Mouse (Mus musculus) hindbrain, embryonic 13.5 days (tissue): Measurements from ENCODE around the gene G430095P16Rik. TPM values are rescaled to one million over a fixed set of nuclear protein-coding genes. Genes with fewer than 3 reads are reported as not detected.

Source experiments
- ATAC-seq: fragments of 200-750 bp; cut with Nextera tagmentation; 2 replicates; pipeline ENCODE4 v1.8.0; 2017; ENCODE audit warnings: moderate TSS enrichment; ENCODE audit not compliant: low FRiP score
- H3K27ac ChIP-seq: fragments of 300-500 bp; sonication (generic); 2 replicates; pipeline ENCODE4 v1.5.1; 2015; ENCODE audit warnings: inconsistent platforms, mild to moderate bottlenecking, moderate library complexity
- H3K27me3 ChIP-seq: fragments of 300-500 bp; sonication (generic); 2 replicates; pipeline ENCODE4 v1.6.1; 2015; ENCODE audit warnings: mild to moderate bottlenecking, inconsistent platforms
- H3K36me3 ChIP-seq: fragments of 300-500 bp; sonication (generic); 2 replicates; pipeline ENCODE4 v1.6.1; 2015; ENCODE audit warnings: mild to moderate bottlenecking, inconsistent platforms
- H3K4me1 ChIP-seq: fragments of 300-500 bp; sonication (generic); replicated peaks from 2 replicates; pipeline ENCODE4 v1.6.1; 2015; ENCODE audit warnings: inconsistent platforms
- H3K4me2 ChIP-seq: fragments of 300-500 bp; sonication (generic); 2 replicates; pipeline ENCODE4 v1.6.1; 2015; ENCODE audit warnings: inconsistent platforms, mild to moderate bottlenecking, moderate library complexity
- H3K4me3 ChIP-seq: fragments of 300-500 bp; sonication (generic); 2 replicates; pipeline ENCODE4 v1.5.1; 2015; ENCODE audit warnings: mild to moderate bottlenecking, inconsistent platforms
- H3K9ac ChIP-seq: fragments of 300-500 bp; sonication (generic); 2 replicates; pipeline ENCODE4 v1.6.1; 2015; ENCODE audit warnings: mild to moderate bottlenecking, inconsistent platforms
- H3K9me3 ChIP-seq: fragments of 300-500 bp; sonication (generic); 2 replicates; pipeline ENCODE4 v1.6.1; 2016; ENCODE audit warnings: inconsistent platforms
- WGBS: fragments of 180-500 bp; shearing (Covaris S2); methylation state at CpG from one replicate; pipeline ENCODE4 v1.1.7; 2015; 5-methylcytosine and 5-hydroxymethylcytosine counted together
- polyA plus RNA-seq: library from polyadenylated mRNA; unstranded; fragments of >200 nt; fragmentation: Nextera tagmentation; extraction: Ambion mirVana; gene quantifications from 2 replicates; pipeline ENCODE4 v1.2.1, GENCODE M21; 2015

The G430095P16Rik gene
- polyA plus RNA-seq, 1 experiment from 2014 or later, result 1.0 TPM

DNA sequence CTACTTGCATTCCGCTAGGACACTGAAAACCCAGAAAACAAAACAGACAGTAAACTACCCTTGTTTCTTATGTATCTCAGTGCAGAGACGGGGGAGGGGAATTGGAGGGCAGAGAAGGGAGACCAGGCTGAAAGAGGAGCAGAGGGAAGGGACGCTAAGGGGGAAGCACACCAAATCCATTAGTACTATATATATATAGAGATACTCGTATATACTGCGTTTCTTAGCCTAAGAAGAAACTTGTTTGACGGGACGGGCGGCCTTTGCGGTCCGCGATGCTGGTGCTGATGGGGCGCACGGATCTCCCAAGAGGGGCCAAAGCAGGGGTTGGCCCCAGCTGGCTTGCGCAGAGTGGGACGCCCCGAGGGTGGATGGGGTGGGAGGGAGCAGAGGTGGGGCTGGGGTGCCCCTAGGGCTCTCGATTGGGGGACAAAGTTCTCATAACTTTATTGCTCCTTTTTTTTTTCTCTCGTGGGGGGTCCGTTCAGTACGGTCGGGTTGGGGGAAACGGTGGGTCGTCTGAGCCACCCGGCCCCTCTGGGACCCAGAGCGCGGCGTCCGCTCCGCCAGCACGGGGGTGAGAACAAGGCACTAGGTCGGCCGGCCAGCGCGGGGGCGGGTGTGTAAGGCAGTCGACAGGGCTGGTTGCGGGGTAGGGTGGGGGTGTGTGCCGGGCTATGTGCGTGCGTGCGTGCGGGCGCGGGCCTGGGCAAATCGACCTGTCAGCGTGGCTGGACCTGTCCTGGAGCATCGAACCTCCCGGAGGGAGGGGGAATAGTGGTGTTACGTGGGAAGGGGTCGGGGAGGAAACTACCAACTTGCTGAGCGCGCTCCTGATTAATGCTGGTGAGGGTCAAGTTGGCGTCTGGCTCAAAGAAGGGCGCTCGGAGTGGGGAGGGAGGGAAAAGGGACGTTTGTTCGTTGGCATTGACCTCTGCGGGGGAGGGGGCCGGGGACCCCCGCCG is 17.7 kb upstream of the G430095P16Rik start:
- Histone ChIP-seq H3K4me1 (peaks cover 65% of the 10 kb centered on the region), H3K27me3 (peaks cover 90% of the 10 kb centered on the region), H3K4me2 (peak overlapping the region; percentile 48), H3K9me3 (no peaks in the 10 kb centered on the region), H3K9ac (peak overlapping the region; percentile 40; the same call in 1 of the 2 replicates), H3K4me3 (peak overlapping the region; percentile 23), H3K27ac (peak overlapping the region; percentile 74), H3K36me3 (0 out of 2 replicates have a peak, but pooled peaks cover under 1% of the 10 kb centered on the region)
- 1% methylated on average over 61 of the region's 61 CpGs for WGBS
- ATAC-seq, result no peak

GRCm38 (mm10) chr8:84705960-84706359 is 16.8 kb upstream of the G430095P16Rik start:
- H3K4me3 ChIP-seq, result peak overlapping the region; percentile 23
- 3% methylated on average over 12 of the region's 12 CpGs for WGBS
- ATAC-seq, result no peak
- H3K27me3 ChIP-seq, result peaks cover 88% of the 10 kb centered on the region
- H3K4me2 ChIP-seq, result peak overlapping the region; percentile 48
- peak overlapping the region; percentile 92 for H3K27ac ChIP-seq
- peak overlapping the region; percentile 40; the same call in 1 of the 2 replicates for H3K9ac ChIP-seq
- peaks cover 68% of the 10 kb centered on the region for H3K4me1 ChIP-seq
- no peaks in the 10 kb centered on the region for H3K9me3 ChIP-seq
- H3K36me3 ChIP-seq, result no peaks in the 10 kb centered on the region

DNA sequence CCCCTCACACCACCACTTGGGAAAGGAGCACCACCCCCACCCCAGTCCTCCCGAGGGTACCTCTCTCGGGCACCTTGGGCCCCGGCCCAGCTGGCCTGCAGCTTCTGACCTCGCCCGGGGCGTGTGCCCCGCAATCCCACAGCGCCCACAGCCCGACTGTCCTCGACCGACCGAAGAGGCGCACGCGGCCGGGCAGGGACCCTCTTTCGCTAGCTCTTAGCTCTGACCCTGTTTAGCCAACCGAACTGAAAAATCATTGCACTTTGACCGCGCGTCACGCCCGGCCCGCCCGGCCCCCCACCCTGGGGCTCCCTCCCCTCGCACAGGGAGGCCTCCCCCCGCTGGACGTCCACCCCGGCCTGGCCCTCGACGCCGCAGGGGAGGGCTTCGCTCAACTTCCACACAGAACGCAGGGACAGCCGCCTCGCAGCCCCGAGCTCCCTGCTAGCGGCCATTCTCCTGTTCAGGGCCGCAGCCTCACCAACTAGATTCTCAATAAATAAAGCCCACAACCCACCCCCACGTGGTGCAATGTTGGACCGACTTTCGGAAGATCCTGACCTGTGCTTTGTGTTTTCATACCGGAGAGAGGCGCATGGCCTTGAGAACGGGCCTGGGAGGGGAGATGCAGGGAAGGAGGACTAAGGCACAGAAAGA is 16.1 kb upstream of the G430095P16Rik start:
- H3K36me3 ChIP-seq, result no peaks in the 10 kb centered on the region
- peaks cover 70% of the 10 kb centered on the region for H3K4me1 ChIP-seq
- H3K9me3 ChIP-seq, result no peaks in the 10 kb centered on the region
- H3K4me3 ChIP-seq, result peak overlapping the region; percentile 26
- peak overlapping the region; percentile 45 for H3K4me2 ChIP-seq
- peak overlapping the region; percentile 63 for H3K9ac ChIP-seq
- WGBS, result 3% methylated on average over 44 of the region's 45 CpGs
- H3K27me3 ChIP-seq, result peaks cover 85% of the 10 kb centered on the region
- peak overlapping the region; percentile 92 for H3K27ac ChIP-seq
- no peak for ATAC-seq

DNA sequence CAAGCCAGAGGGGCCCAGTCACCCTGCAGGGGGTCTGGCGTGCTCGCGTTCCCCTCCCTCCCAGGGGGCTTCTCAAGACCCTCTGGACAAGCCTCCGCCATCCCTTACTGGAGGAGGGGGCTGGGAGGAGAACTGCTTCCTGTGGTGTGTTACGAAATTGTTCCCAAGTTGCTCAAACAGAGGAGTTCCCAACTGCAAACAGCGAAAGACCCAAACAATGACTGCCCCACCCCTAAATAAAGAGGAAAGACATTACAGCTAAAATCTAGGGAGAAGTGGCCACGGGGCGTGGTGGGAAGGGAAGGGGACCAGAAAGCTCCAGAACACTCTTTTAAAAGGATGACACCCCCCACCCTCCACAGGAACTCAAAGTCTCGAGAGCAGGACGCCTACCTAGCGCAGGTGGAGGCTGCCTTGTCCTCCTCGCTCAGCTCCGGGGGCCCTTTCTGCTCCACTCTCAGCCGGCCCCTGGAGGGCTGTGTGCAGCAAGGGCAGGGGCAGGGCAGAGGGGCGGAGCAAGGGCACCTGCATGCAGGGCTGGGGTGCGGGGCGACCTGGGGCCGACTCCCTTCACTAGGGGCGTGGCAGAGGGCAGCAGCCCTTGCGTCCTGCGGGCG is 15.4 kb upstream of the G430095P16Rik start:
- peak overlapping the region; percentile 92 for H3K27ac ChIP-seq
- H3K4me2 ChIP-seq, result peak overlapping the region; percentile 45
- no peaks in the 10 kb centered on the region for H3K9me3 ChIP-seq
- H3K27me3 ChIP-seq, result peaks cover 78% of the 10 kb centered on the region
- peak overlapping the region; percentile 26 for H3K4me3 ChIP-seq
- WGBS, result 4% methylated on average over 22 of the region's 22 CpGs
- no peaks in the 10 kb centered on the region for H3K36me3 ChIP-seq
- ATAC-seq, result no peak
- peaks cover 73% of the 10 kb centered on the region for H3K4me1 ChIP-seq
- H3K9ac ChIP-seq, result peak overlapping the region; percentile 63

GRCm38 (mm10) chr8:84708071-84708541 is 14.7 kb upstream of the G430095P16Rik start:
- WGBS, result 4% methylated on average over 15 of the region's 15 CpGs
- H3K4me1 ChIP-seq, result peaks cover 79% of the 10 kb centered on the region
- no peak for ATAC-seq
- peak overlapping the region; percentile 45 for H3K4me2 ChIP-seq
- H3K9ac ChIP-seq, result peak overlapping the region; percentile 63
- no peaks in the 10 kb centered on the region for H3K9me3 ChIP-seq
- no peak overlapping the region for H3K4me3 ChIP-seq
- peak overlapping the region; percentile 92 for H3K27ac ChIP-seq
- no peaks in the 10 kb centered on the region for H3K36me3 ChIP-seq
- H3K27me3 ChIP-seq, result peaks cover 72% of the 10 kb centered on the region

DNA sequence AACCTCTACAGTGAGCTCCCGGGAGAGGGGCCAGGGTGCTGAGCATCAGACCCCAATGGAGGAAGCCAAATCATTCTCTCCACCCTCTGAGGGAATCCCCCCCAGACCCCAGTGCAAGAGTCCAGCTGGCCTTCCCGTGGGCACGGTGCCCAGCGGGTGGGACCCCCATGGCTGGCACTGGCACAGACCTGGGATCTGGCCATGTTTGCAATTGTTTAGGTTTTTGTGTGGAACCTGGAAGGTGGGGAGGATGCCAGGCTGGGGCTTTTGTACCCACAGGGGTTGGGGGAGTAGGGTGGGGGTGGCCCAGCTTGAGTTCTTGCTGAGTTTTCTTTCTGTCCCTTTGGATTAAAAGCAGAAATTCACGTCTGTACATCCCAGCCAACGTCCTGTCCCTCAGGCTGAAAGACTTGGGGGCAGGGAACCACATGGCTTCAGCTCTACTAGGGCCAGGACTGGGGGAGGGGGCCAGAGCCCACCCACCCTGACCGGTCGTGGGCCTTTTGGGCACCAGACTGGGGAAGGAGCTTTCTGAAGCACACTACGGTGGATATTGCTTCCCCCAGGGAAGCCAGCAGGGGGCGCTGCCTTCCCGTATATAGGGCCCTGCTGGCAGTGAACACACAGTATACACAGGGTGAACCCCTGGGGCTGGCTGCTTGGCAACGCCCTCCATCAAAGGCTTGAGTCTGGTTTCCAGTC is 13.9 kb upstream of the G430095P16Rik start:
- Histone ChIP-seq H3K9ac (no peak overlapping the region), H3K9me3 (no peaks in the 10 kb centered on the region), H3K4me2 (no peak overlapping the region), H3K4me1 (peaks cover 84% of the 10 kb centered on the region), H3K36me3 (no peaks in the 10 kb centered on the region), H3K4me3 (no peak overlapping the region), H3K27me3 (peaks cover 72% of the 10 kb centered on the region), H3K27ac (peak overlapping the region; percentile 92)
- 7% methylated on average over 12 of the region's 12 CpGs for WGBS
- ATAC-seq, result peak; percentile 73

GRCm38 (mm10) chr8:84709931-84710330 is 12.9 kb upstream of the G430095P16Rik start:
- no peak overlapping the region for H3K9ac ChIP-seq
- 97% methylated on average over 1 of the region's 1 CpGs for WGBS

DNA sequence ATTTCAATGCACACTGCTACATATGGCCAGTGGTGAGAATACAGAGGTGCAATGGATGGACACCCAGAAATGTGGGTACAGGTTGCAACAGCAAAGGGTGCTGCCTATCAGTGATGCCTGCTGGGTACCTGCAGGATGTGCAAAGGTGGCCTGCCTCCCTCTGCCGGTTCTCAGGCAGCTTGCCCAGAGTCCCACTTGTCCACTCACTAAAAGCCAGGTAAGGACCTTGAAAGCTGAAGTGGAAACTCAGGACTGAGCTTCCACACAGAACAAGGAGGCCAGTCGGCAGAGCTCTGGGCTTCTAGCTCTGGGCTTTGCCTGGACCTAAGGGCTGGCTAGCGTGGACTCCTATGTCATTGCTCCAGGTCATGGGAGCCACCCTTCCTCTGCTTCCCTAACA is 11.5 kb upstream of the G430095P16Rik start:
- H3K9ac ChIP-seq, result 0 out of 2 replicates have a peak overlapping the region, but pooled peaks have one; percentile 1
- ATAC-seq, result no peak
- peaks cover 86% of the 10 kb centered on the region for H3K4me1 ChIP-seq
- H3K4me3 ChIP-seq, result no peak overlapping the region
- H3K4me2 ChIP-seq, result no peak overlapping the region
- H3K9me3 ChIP-seq, result no peaks in the 10 kb centered on the region
- H3K27ac ChIP-seq, result peak overlapping the region; percentile 92
- no peaks in the 10 kb centered on the region for H3K36me3 ChIP-seq
- peaks cover 71% of the 10 kb centered on the region for H3K27me3 ChIP-seq
- WGBS, result 32% methylated on average over 3 of the region's 3 CpGs

More at GRCm38 (mm10) chr8:84709931-84710330, 12.9 kb upstream of the G430095P16Rik start:
- Histone ChIP-seq H3K4me2 (no peak overlapping the region), H3K4me1 (peaks cover 86% of the 10 kb centered on the region), H3K36me3 (no peaks in the 10 kb centered on the region), H3K9me3 (no peaks in the 10 kb centered on the region), H3K27me3 (peaks cover 72% of the 10 kb centered on the region), H3K27ac (peak overlapping the region; percentile 92), H3K4me3 (no peak overlapping the region)
- no peak for ATAC-seq

GRCm38 (mm10) chr8:84711933-84712758 is 10.7 kb upstream of the G430095P16Rik start:
- Histone ChIP-seq H3K36me3 (no peaks in the 10 kb centered on the region), H3K4me2 (no peak overlapping the region), H3K9ac (no peak overlapping the region), H3K4me1 (peaks cover 79% of the 10 kb centered on the region), H3K9me3 (no peaks in the 10 kb centered on the region), H3K27ac (peak overlapping the region; percentile 92), H3K27me3 (peaks cover 69% of the 10 kb centered on the region), H3K4me3 (no peak overlapping the region)
- peak; percentile 80 for ATAC-seq
- 9% methylated on average over 11 of the region's 11 CpGs for WGBS

DNA sequence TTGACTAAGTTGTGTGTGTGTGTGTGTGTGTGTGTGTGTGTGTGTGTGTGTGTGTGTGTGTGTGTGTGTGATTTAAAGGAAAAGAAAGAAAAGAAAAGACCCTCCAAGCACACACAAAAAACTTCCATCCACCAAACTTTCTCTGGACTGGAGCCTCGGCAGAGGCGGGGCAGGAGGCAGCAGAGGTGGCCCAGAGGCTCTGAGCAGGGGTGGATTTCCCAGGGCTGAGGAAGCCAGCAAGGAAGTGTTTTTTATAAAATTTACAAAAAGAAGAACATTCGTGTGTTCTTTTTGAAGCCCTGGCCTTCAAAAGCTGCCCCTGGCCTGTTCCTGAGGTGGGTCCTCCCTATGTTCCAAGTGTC is 10.1 kb upstream of the G430095P16Rik start:
- Histone ChIP-seq H3K27me3 (peaks cover 69% of the 10 kb centered on the region), H3K36me3 (no peaks in the 10 kb centered on the region), H3K27ac (peak overlapping the region; percentile 92), H3K4me3 (no peak overlapping the region), H3K4me1 (peaks cover 73% of the 10 kb centered on the region), H3K9ac (0 out of 2 replicates have a peak overlapping the region, but pooled peaks have one; percentile 19), H3K4me2 (no peak overlapping the region), H3K9me3 (no peaks in the 10 kb centered on the region)
- peak; percentile 22; the same call in 1 of the 2 replicates for ATAC-seq
- 24% methylated on average over 3 of the region's 3 CpGs for WGBS

DNA sequence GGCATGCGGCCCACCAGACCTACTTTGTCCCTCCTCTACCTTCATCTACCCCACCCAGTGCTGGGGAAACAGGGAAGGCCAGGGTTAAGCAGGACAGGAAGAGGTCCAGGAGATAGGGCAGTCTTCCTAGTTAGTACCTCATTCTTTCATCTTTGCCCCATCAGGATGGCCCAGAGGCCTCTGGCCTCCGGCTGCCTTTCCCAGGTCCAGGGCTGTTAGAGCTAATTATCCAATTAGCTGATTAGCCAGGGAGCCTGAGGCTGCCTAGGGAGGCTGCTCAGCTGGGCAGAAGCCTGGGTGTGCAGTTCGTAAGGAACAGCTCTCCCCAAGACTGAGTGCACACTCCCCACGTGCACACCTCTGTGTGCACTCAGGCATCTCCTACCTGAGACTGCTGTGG is 9.4 kb upstream of the G430095P16Rik start:
- Histone ChIP-seq H3K9ac (peak overlapping the region; percentile 19; the same call in 1 of the 2 replicates), H3K36me3 (no peaks in the 10 kb centered on the region), H3K9me3 (no peaks in the 10 kb centered on the region), H3K27me3 (peaks cover 68% of the 10 kb centered on the region), H3K4me3 (no peak overlapping the region), H3K4me1 (peaks cover 66% of the 10 kb centered on the region), H3K4me2 (no peak overlapping the region), H3K27ac (peak overlapping the region; percentile 92)
- ATAC-seq, result no peak
- 46% methylated on average over 4 of the region's 4 CpGs for WGBS
